Mouse (Mus musculus) erythroblast, embryonic 14.5 days (primary cell): ENCODE data around the gene Adamts15.

Experiments used
- GATA1 ChIP-seq: IDR thresholded peaks from 2 replicates; pipeline ENCODE4 v1.6.1; 2012; ENCODE audit warnings: low read length, inconsistent platforms, mixed read lengths
- TAL1 ChIP-seq: IDR thresholded peaks from 3 replicates; pipeline ENCODE4 v1.6.1; 2012; ENCODE audit warnings: low read length, inconsistent platforms, mixed read lengths

GRCm38 (mm10) chr9:30934827-30935226 is 12.6 kb upstream of the Adamts15 start:
- TF ChIP-seq TAL1: no peak
- TF ChIP-seq GATA1: no peak
